Mouse (Mus musculus): ENCODE data around the gene Arg2. TPM values are rescaled to one million over a fixed set of nuclear protein-coding genes. Genes with fewer than 3 reads are reported as not detected.

Arg2 gene
- 11.9 and 15.8 TPM in 2 replicates for total RNA-seq (2015)
- total RNA-seq (2017), result 5.3 and 6.8 TPM in 2 replicates

GRCm38 (mm10) chr12:79130299-79131177 lies at the start of gene Arg2:
Arg2 (plus strand) TSS chr12:79130777.
- peak; percentile 92 for ATAC-seq (ENCODE audit: poor library complexity, severe bottlenecking)

GRCm38 (mm10) chr12:79089182-79089812 lies 41.3 kb upstream of the Arg2 start, which contains the start of gene Pigh:
Pigh (minus strand) TSS chr12:79089651.
- peak; percentile 94 for ATAC-seq (ENCODE audit: poor library complexity, severe bottlenecking)

- peak; percentile 66 for ATAC-seq (ENCODE audit: poor library complexity, severe bottlenecking)
These were observed 38.0 kb upstream of the Arg2 start for GRCm38 (mm10) chr12:79092569-79092968.

GRCm38 (mm10) chr12:79097106-79097752 lies 33.3 kb upstream of the Arg2 start:
- peak; percentile 56; the same call in 1 of the 2 replicates for ATAC-seq (ENCODE audit: poor library complexity, severe bottlenecking)

- no peak for ATAC-seq (ENCODE audit: poor library complexity, severe bottlenecking)
These were observed 26.8 kb upstream of the Arg2 start for GRCm38 (mm10) chr12:79103773-79104172.

- no peak for ATAC-seq (ENCODE audit: poor library complexity, severe bottlenecking)
These were observed 26.0 kb upstream of the Arg2 start for GRCm38 (mm10) chr12:79104544-79104943.

GRCm38 (mm10) chr12:79105312-79105711 lies 25.3 kb upstream of the Arg2 start:
- no peak for ATAC-seq (ENCODE audit: poor library complexity, severe bottlenecking)

GRCm38 (mm10) chr12:79118991-79119390 lies 11.6 kb upstream of the Arg2 start:
- no peak for ATAC-seq (ENCODE audit: poor library complexity, severe bottlenecking)

GRCm38 (mm10) chr12:79122820-79123219 lies 7.8 kb upstream of the Arg2 start:
- no peak; the same call in 1 of the 2 replicates for ATAC-seq (ENCODE audit: poor library complexity, severe bottlenecking)

- ATAC-seq (ENCODE audit: poor library complexity, severe bottlenecking), result peak; percentile 26; the same call in 1 of the 2 replicates
These were observed 650 bp downstream of the Arg2 start for GRCm38 (mm10) chr12:79131178-79131675.

- peak; percentile 80 for ATAC-seq (ENCODE audit: poor library complexity, severe bottlenecking)
These were observed 1.3 kb downstream of the Arg2 start for GRCm38 (mm10) chr12:79131706-79132460.

- no peak for ATAC-seq (ENCODE audit: poor library complexity, severe bottlenecking)
These were observed 4.1 kb downstream of the Arg2 start for GRCm38 (mm10) chr12:79134676-79135075.

- no peak for ATAC-seq (ENCODE audit: poor library complexity, severe bottlenecking)
These were observed 4.5 kb downstream of the Arg2 start for GRCm38 (mm10) chr12:79135105-79135504.

- ATAC-seq (ENCODE audit: poor library complexity, severe bottlenecking), result no peak
These were observed 6.4 kb downstream of the Arg2 start for GRCm38 (mm10) chr12:79136949-79137348.

- no peak for ATAC-seq (ENCODE audit: poor library complexity, severe bottlenecking)
These were observed 8.4 kb downstream of the Arg2 start for GRCm38 (mm10) chr12:79138999-79139398.

GRCm38 (mm10) chr12:79139417-79139816 lies 8.8 kb downstream of the Arg2 start:
- ATAC-seq (ENCODE audit: poor library complexity, severe bottlenecking), result no peak

GRCm38 (mm10) chr12:79140811-79141210 lies 10.2 kb downstream of the Arg2 start:
- ATAC-seq (ENCODE audit: poor library complexity, severe bottlenecking), result peak; percentile 92

GRCm38 (mm10) chr12:79141384-79141783 lies 10.8 kb downstream of the Arg2 start:
- ATAC-seq (ENCODE audit: poor library complexity, severe bottlenecking), result peak; percentile 36; the same call in 1 of the 2 replicates

- ATAC-seq (ENCODE audit: poor library complexity, severe bottlenecking), result no peak
These were observed 19.1 kb downstream of the Arg2 start for GRCm38 (mm10) chr12:79149653-79150052.

- no peak for ATAC-seq (ENCODE audit: poor library complexity, severe bottlenecking)
These were observed 32.3 kb downstream of the Arg2 start for GRCm38 (mm10) chr12:79162876-79163275.

Measured in megakaryocyte, adult 5-6 weeks (primary cell).